Mouse (Mus musculus) kidney, adult 2 months (tissue): Measurements from ENCODE around the gene Slc35b4. TPM values are rescaled to one million over a fixed set of nuclear protein-coding genes. Genes with fewer than 3 reads are reported as not detected.

ENCODE experiments used
- DNase-seq: peaks from one replicate; pipeline ENCODE4 v3.0.0; 2021
- H3K27ac ChIP-seq: fragments of 200-500 bp; 2 replicates; pipeline ENCODE4 v1.5.1; 2012; ENCODE audit warnings: low read depth, low read length, control low read depth, inconsistent platforms; ENCODE audit not compliant: insufficient read depth
- H3K27me3 ChIP-seq: fragments of 200-500 bp; replicated peaks from 2 replicates; pipeline ENCODE4 v1.6.1; 2012; ENCODE audit warnings: mild to moderate bottlenecking, moderate library complexity, low read length, inconsistent platforms; ENCODE audit not compliant: control insufficient read depth, insufficient read depth
- H3K36me3 ChIP-seq: fragments of 200-500 bp; 2 replicates; pipeline ENCODE4 v1.6.1; 2012; ENCODE audit warnings: mild to moderate bottlenecking, moderate library complexity, low read length, inconsistent platforms; ENCODE audit not compliant: control insufficient read depth, insufficient read depth
- H3K4me1 ChIP-seq: fragments of 200-500 bp; 2 replicates; pipeline ENCODE4 v1.6.1; 2011; ENCODE audit warnings: low read length; ENCODE audit not compliant: control insufficient read depth, insufficient read depth
- H3K4me3 ChIP-seq: fragments of 200-500 bp; 2 replicates; pipeline ENCODE4 v1.5.1; 2011; ENCODE audit warnings: mild to moderate bottlenecking, low read depth, low read length, control low read depth; ENCODE audit not compliant: insufficient read depth
- CTCF ChIP-seq: fragments of 200-500 bp; conservative IDR thresholded peaks from 2 replicates; pipeline ENCODE4 v1.5.1; 2011; ENCODE audit warnings: low read depth, mild to moderate bottlenecking, control low read depth, low read length, moderate library complexity, mixed read lengths; ENCODE audit not compliant: insufficient read depth, insufficient read length
- POLR2A ChIP-seq: fragments of 200-500 bp; IDR thresholded peaks from one replicate; pipeline ENCODE4 v1.6.1; 2011; ENCODE audit warnings: low read depth, low read length, control low read depth
- WGBS: fragments of 180-500 bp; shearing (Covaris S2); methylation state at CpG from one replicate; pipeline ENCODE4 v1.1.7; 2018; 5-methylcytosine and 5-hydroxymethylcytosine counted together
- polyA plus RNA-seq: library from polyadenylated mRNA; depleted of rRNA; stranded (reverse); fragments of >200 nt; gene quantifications from 2 replicates; pipeline ENCODE4 v1.2.3, GENCODE M21; 2012

Gene Slc35b4
- polyA plus RNA-seq, 1 experiment = 88.5 TPM

GRCm38 (mm10) chr6:34193708-34194475, 17.0 kb upstream of the Slc35b4 start:
- no peak overlapping the region for H3K27ac ChIP-seq
- TF ChIP-seq CTCF (peak; percentile 97), POLR2A (no peak)
- H3K4me3 ChIP-seq = no peak overlapping the region
- no peaks in the 10 kb centered on the region for H3K4me1 ChIP-seq
- DNase-seq = peak; percentile 73
- 47% methylated on average over 12 of the region's 12 CpGs for WGBS
- H3K36me3 ChIP-seq = no peaks in the 10 kb centered on the region
- H3K27me3 ChIP-seq = no peaks in the 10 kb centered on the region

DNA sequence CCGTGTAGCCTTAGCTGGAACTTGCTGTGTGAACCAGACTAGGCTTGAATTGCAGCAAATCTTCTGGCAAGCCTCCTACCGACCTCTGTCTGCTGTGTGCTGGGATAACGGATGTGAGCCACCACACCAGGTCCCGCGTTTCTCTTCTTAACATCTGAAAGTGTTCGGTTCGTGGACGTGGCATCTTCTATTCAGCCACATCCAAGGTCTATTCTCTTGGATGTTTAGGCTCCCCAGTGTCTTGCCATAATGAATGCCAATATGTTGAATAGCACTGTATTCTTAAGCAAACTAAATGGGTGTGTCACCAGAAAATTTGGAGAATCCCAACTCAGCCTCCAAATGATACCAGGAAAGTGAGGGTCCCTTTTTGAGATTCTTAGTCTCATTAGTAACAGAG, 14.5 kb upstream of the Slc35b4 start:
- TF ChIP-seq POLR2A (no peak), CTCF (no peak)
- H3K27ac ChIP-seq = no peak overlapping the region
- 90% methylated on average over 8 of the region's 8 CpGs for WGBS
- no peak overlapping the region for H3K4me3 ChIP-seq
- H3K36me3 ChIP-seq = no peaks in the 10 kb centered on the region
- 0 out of 2 replicates have a peak, but pooled peaks cover 8% of the 10 kb centered on the region for H3K4me1 ChIP-seq
- no peak for DNase-seq
- no peaks in the 10 kb centered on the region for H3K27me3 ChIP-seq

- DNase-seq = no peak
- 82% methylated on average over 3 of the region's 3 CpGs for WGBS
- Histone ChIP-seq H3K4me3 (no peak overlapping the region), H3K4me1 (0 out of 2 replicates have a peak, but pooled peaks cover 8% of the 10 kb centered on the region), H3K27ac (no peak overlapping the region), H3K36me3 (no peaks in the 10 kb centered on the region), H3K27me3 (no peaks in the 10 kb centered on the region)
- TF ChIP-seq POLR2A = no peak
- no peak for TF ChIP-seq CTCF
Measured at GRCm38 (mm10) chr6:34189494-34189893, 12.6 kb upstream of the Slc35b4 start.

DNA sequence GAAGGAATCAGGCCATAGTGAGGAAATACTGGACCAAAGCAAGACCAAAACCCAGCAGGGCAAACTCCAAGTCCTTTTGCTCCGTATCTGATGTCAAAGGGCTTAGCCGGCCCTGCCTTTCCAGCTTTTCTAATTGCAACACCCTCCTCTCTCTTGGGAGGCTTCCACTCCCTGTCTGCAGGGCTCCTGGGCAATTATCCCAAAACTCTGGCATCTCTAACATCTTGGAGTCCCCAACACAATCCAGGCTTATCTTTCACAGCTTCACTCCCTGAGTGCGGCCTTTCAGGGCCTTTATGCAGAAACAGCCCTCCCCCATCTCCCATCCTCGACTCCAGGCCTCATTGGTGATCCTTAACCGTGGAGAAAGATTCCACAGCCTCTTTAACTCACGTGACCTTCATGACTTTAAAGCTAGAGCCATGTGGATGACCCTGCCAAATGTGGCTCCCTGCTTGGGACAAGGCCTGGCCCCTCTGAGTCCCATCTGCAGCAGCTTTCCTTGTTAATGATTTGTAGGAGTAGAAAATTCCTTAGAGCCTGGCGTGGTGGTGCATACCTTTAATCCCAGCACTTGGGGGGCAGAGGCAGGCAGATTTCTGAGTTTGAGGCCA, 11.2 kb upstream of the Slc35b4 start:
- Histone ChIP-seq H3K4me1 (0 out of 2 replicates have a peak, but pooled peaks cover 8% of the 10 kb centered on the region), H3K4me3 (no peak overlapping the region), H3K36me3 (no peaks in the 10 kb centered on the region), H3K27ac (no peak overlapping the region), H3K27me3 (no peaks in the 10 kb centered on the region)
- peak; percentile 58 for DNase-seq
- 29% methylated on average over 7 of the region's 7 CpGs for WGBS
- TF ChIP-seq CTCF (no peak), POLR2A (no peak)

- whole genome bisulfite sequencing = 54% methylated on average over 2 of the region's 2 CpGs
- TF ChIP-seq POLR2A (no peak), CTCF (no peak)
- Histone ChIP-seq H3K4me3 (no peak overlapping the region), H3K36me3 (no peaks in the 10 kb centered on the region), H3K4me1 (0 out of 2 replicates have a peak, but pooled peaks cover 8% of the 10 kb centered on the region), H3K27me3 (no peaks in the 10 kb centered on the region), H3K27ac (no peak overlapping the region; the same call in 1 of the 2 replicates)
- DNase-seq = no peak
Measured at GRCm38 (mm10) chr6:34187273-34187863, 10.5 kb upstream of the Slc35b4 start.

DNA sequence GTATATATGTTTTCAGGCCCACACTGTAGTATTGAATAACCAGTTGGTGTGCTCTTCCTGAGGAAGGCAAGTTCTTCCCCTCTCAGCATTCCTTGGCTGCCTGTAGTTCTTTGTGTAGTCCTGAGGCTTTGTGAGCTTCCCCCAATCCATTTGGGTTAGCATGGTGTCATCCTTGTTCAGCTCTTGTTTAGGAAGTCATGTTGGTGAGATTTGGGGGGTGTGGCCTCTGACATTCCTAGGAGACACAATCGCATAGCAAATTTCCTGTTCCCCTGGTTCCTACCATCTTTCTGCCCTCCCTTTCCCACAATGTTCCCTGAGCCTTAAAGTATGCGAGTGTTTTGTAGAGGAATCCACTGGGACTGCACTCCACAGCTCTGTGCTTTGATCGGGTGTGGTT, 6.4 kb upstream of the Slc35b4 start:
- TF ChIP-seq POLR2A (no peak), CTCF (no peak)
- Histone ChIP-seq H3K27ac (no peak overlapping the region), H3K27me3 (no peaks in the 10 kb centered on the region), H3K36me3 (no peaks in the 10 kb centered on the region), H3K4me3 (no peak overlapping the region), H3K4me1 (peaks cover 22% of the 10 kb centered on the region)
- no peak for DNase-seq
- WGBS = 61% methylated on average over 3 of the region's 3 CpGs

GRCm38 (mm10) chr6:34181961-34182360, 5.0 kb upstream of the Slc35b4 start:
- no peaks in the 10 kb centered on the region for H3K36me3 ChIP-seq
- no peak overlapping the region for H3K27ac ChIP-seq
- peaks cover 23% of the 10 kb centered on the region for H3K4me1 ChIP-seq
- TF ChIP-seq POLR2A = no peak
- no peak for TF ChIP-seq CTCF
- H3K4me3 ChIP-seq = no peak overlapping the region
- no peaks in the 10 kb centered on the region for H3K27me3 ChIP-seq
- DNase-seq = peak; percentile 33
- WGBS = 55% methylated on average over 3 of the region's 3 CpGs
